Mouse (Mus musculus) thymus, postnatal 25 days (tissue): Measurements from ENCODE around the gene Hsf2bp.
A peak's percentile ranks its signal among the peaks of the same experiment; 100 is the strongest.

Source experiments
- DNase-seq: peaks from one replicate; pipeline ENCODE4 v3.0.0; 2022

Hsf2bp gene

GRCm38 (mm10) chr17:31935091-31935830 lies 100.9 kb downstream of the Hsf2bp start:
- no peak for DNase-seq

- no peak for DNase-seq
Measured at GRCm38 (mm10) chr17:31933956-31934355, 102.2 kb downstream of the Hsf2bp start.

- no peak for DNase-seq
Measured at GRCm38 (mm10) chr17:31931499-31931898, 104.7 kb downstream of the Hsf2bp start.

- DNase-seq: no peak
Measured at GRCm38 (mm10) chr17:31929844-31930715, 106.1 kb downstream of the Hsf2bp start.

GRCm38 (mm10) chr17:31929032-31929431 lies 107.1 kb downstream of the Hsf2bp start:
- DNase-seq: no peak

- no peak for DNase-seq
Measured at GRCm38 (mm10) chr17:31927895-31928626, 108.1 kb downstream of the Hsf2bp start.

- DNase-seq: no peak
Measured at GRCm38 (mm10) chr17:31924229-31924628, 111.9 kb downstream of the Hsf2bp start.

GRCm38 (mm10) chr17:31923310-31923970 lies 112.7 kb downstream of the Hsf2bp start:
- DNase-seq: no peak

- DNase-seq: no peak
Measured at GRCm38 (mm10) chr17:31920589-31921190, 115.5 kb downstream of the Hsf2bp start.

- no peak for DNase-seq
Measured at GRCm38 (mm10) chr17:31919599-31919998, 116.5 kb downstream of the Hsf2bp start.

- no peak for DNase-seq
Measured at GRCm38 (mm10) chr17:31918374-31918773, 117.8 kb downstream of the Hsf2bp start.

- no peak for DNase-seq
Measured at GRCm38 (mm10) chr17:31916461-31916775, 119.7 kb downstream of the Hsf2bp start.

GRCm38 (mm10) chr17:31915756-31916460 lies 120.2 kb downstream of the Hsf2bp start:
- DNase-seq: no peak

GRCm38 (mm10) chr17:31914323-31914722 lies 121.8 kb downstream of the Hsf2bp start:
- DNase-seq: no peak

GRCm38 (mm10) chr17:31912881-31913662 lies 123.1 kb downstream of the Hsf2bp start:
- DNase-seq: no peak

- no peak for DNase-seq
Measured at GRCm38 (mm10) chr17:31912387-31912786, 123.8 kb downstream of the Hsf2bp start.

- no peak for DNase-seq
Measured at GRCm38 (mm10) chr17:31908966-31909365, 127.2 kb downstream of the Hsf2bp start.

- DNase-seq: no peak
Measured at GRCm38 (mm10) chr17:31906441-31906840, 129.7 kb downstream of the Hsf2bp start.

GRCm38 (mm10) chr17:31905791-31906211 lies 130.3 kb downstream of the Hsf2bp start:
- peak; percentile 47 for DNase-seq

- DNase-seq: peak; percentile 43
Measured at GRCm38 (mm10) chr17:31905201-31905790, 130.9 kb downstream of the Hsf2bp start.
